Mouse (Mus musculus): ENCODE measurements around the gene Pnpla5. TPM values are rescaled to one million over a fixed set of nuclear protein-coding genes. Genes with fewer than 3 reads are reported as not detected.

Gene Pnpla5
- not detected for total RNA-seq (2023)

GRCm38 (mm10) chr15:84123075-84123474 lies at the start of gene Pnpla5:
Pnpla5 (minus strand) TSS chr15:84123175.

DNA sequence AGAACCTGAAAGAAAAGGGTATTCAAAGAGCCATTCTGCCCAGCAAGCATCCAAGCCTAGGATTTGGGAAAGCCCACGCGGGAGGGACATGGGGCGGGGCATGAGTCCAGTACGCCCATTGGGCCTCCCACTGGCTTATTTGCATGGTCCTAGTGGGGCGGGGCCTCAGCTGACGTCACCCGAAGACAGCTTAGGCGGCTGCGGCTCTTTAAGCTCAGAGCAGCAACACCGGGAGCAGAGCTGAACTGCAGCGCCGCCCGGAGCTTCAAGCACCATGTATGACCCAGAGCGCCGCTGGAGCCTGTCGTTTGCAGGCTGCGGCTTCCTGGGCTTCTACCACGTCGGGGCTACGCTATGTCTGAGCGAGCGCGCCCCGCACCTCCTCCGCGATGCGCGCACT lies 44.6 kb upstream of the Pnpla5 start, which contains the start of gene Pnpla3:
Gene Pnpla3 (plus strand): TSS at position 238 of the 400 bp plus-strand sequence.

GRCm38 (mm10) chr15:84105105-84105923 lies 17.7 kb downstream of the Pnpla5 start, which contains the start of gene Sult4a1:
Sult4a1 (minus strand) TSS chr15:84105754.

DNA sequence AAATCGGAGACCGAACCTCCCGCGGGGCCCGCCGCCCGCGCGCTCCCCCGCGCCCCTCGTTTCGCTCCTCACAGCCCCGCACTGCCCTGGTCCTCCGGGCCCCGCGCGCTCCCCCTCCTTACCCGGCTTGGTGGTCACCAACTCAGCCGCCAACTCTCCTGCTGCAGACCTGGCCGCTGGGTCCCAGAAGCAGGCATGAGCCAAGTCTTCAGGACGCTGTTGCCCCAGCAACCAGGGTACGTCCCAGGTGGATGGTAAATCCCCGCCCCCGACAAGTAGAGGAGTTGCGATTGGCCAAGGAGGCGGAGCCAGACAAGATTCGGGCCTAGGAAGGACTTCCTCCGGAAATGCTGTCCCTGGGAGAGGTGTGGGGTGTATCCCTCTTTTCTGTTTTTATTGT lies 57.8 kb downstream of the Pnpla5 start, which contains the start of gene Efcab6:
Gene Efcab6 (minus strand): TSS at position 240 of the 400 bp plus-strand sequence.

Other genes starting within 250 kb of the Pnpla5 start
- gene Efcab6, start 57.8 kb downstream of the Pnpla5 start, total RNA-seq (2023), result not detected
- not detected for gene Sult4a1, start 17.4 kb downstream of the Pnpla5 start, total RNA-seq (2023)
- gene Pnpla3, start 44.7 kb upstream of the Pnpla5 start, total RNA-seq (2023), result not detected
- gene Samm50, start 69.1 kb upstream of the Pnpla5 start, total RNA-seq (2023), result 10 to 100 TPM; 41.2 to 46.2 TPM
- 10 to 100 TPM; 23.9 to 33.3 TPM for gene Parvb, start 108.9 kb upstream of the Pnpla5 start, total RNA-seq (2023)
- gene Parvg, start 200.9 kb upstream of the Pnpla5 start, total RNA-seq (2023), result 100 to 1,000 TPM; 166 to 172 TPM

All from neutrophil, adult 83 days (primary cell).